Mouse (Mus musculus) heart, adult 10 weeks (tissue): ENCODE data around the gene Ccnq. TPM values are rescaled to one million over a fixed set of nuclear protein-coding genes. Genes with fewer than 3 reads are reported as not detected.

Experiments used
- polyA plus RNA-seq: library from polyadenylated mRNA; stranded (reverse); fragments of 350-450 nt; fragmentation: Illumina TruSeq; extraction: RNeasy Lipid Tissue Mini Kit (QIAGEN cat#74804); gene quantifications from one replicate; pipeline ENCODE4 v1.2.3, GENCODE M21; 2014; ENCODE audit warnings: low read depth, low replicate concordance

Ccnq gene
- 27.5 TPM for polyA plus RNA-seq

GRCm38 (mm10) chr11:78750885-78751842 lies at the start of gene Ccnq:
Ccnq (minus strand) TSS chr11:78751729.

Other genes with a start within 250 kb of the Ccnq start
- not detected for gene Sebox, start 248.3 kb downstream of the Ccnq start, polyA plus RNA-seq
- gene Tmem199, start 239.6 kb downstream of the Ccnq start, polyA plus RNA-seq = 18.0 TPM
- gene Poldip2, start 239.5 kb downstream of the Ccnq start, polyA plus RNA-seq = 133 TPM
- gene Tnfaip1, start 215.4 kb downstream of the Ccnq start, polyA plus RNA-seq = 44.0 TPM
- 60.0 TPM for gene Ift20, start 215.4 kb downstream of the Ccnq start, polyA plus RNA-seq
- 9.1 TPM for gene Tmem97, start 201.0 kb downstream of the Ccnq start, polyA plus RNA-seq
- 17.5 TPM for gene Nlk, start 54.4 kb downstream of the Ccnq start, polyA plus RNA-seq
- 28.8 TPM for gene Lyrm9, start 74.9 kb upstream of the Ccnq start, polyA plus RNA-seq
- gene Nos2, start 169.1 kb upstream of the Ccnq start, polyA plus RNA-seq = 6.5 TPM
- 37.5 TPM for gene Lgals9, start 233.2 kb upstream of the Ccnq start, polyA plus RNA-seq